Mouse (Mus musculus) liver, adult 2 months (tissue): ENCODE measurements around the gene Pitpnm1. TPM values are rescaled to one million over a fixed set of nuclear protein-coding genes. Genes with fewer than 3 reads are reported as not detected.

Experiments
- DNase-seq: peaks from one replicate; pipeline ENCODE4 v3.0.0-alpha.2; 2011; ENCODE audit warnings: low read depth, low spot score; ENCODE audit errors: extremely low read depth
- H3K27ac ChIP-seq: fragments of 200-500 bp; replicated peaks from 2 replicates; pipeline ENCODE4 v1.5.1; 2012; ENCODE audit warnings: low read depth, mild to moderate bottlenecking, control low read depth, inconsistent platforms, low read length; ENCODE audit not compliant: insufficient read depth
- H3K27me3 ChIP-seq: fragments of 200-500 bp; 2 replicates; pipeline ENCODE4 v1.6.1; 2012; ENCODE audit warnings: mild to moderate bottlenecking, moderate library complexity, low read length, inconsistent platforms; ENCODE audit not compliant: control insufficient read depth, insufficient read depth
- H3K36me3 ChIP-seq: fragments of 200-500 bp; 2 replicates; pipeline ENCODE4 v1.6.1; 2012; ENCODE audit warnings: low read length, inconsistent platforms; ENCODE audit not compliant: control insufficient read depth, insufficient read depth
- H3K4me1 ChIP-seq: fragments of 200-500 bp; 2 replicates; pipeline ENCODE4 v1.6.1; 2011; ENCODE audit warnings: low read length; ENCODE audit not compliant: control insufficient read depth, insufficient read depth
- H3K4me3 ChIP-seq: fragments of 200-500 bp; 2 replicates; pipeline ENCODE4 v1.5.1; 2011; ENCODE audit warnings: low read depth, mild to moderate bottlenecking, control low read depth, low read length, moderate library complexity; ENCODE audit not compliant: insufficient read depth
- H3K79me2 ChIP-seq: fragments of 200-500 bp; 2 replicates; pipeline ENCODE4 v1.6.1; 2012; ENCODE audit warnings: inconsistent platforms, mild to moderate bottlenecking, low read length, moderate library complexity; ENCODE audit not compliant: control insufficient read depth, insufficient read depth
- H3K9ac ChIP-seq: fragments of 200-500 bp; 2 replicates; pipeline ENCODE4 v1.6.1; 2012; ENCODE audit warnings: low read depth, mild to moderate bottlenecking, control low read depth, inconsistent platforms, low read length
- CTCF ChIP-seq: fragments of 200-500 bp; IDR thresholded peaks from 2 replicates; pipeline ENCODE4 v1.5.1; 2011; ENCODE audit warnings: low read depth, low read length, control low read depth
- POLR2A ChIP-seq: fragments of 200-500 bp; IDR thresholded peaks from 2 replicates; pipeline ENCODE4 v1.6.1; 2011; ENCODE audit warnings: low read length, control low read depth; ENCODE audit not compliant: insufficient read depth; ENCODE audit errors: extremely low read depth
- WGBS: fragments of 180-500 bp; shearing (Covaris S2); methylation state at CpG from one replicate; pipeline ENCODE4 v1.1.7; 2018; 5-methylcytosine and 5-hydroxymethylcytosine counted together
- polyA plus RNA-seq: library from polyadenylated mRNA; depleted of rRNA; stranded (reverse); fragments of >200 nt; gene quantifications from 2 replicates; pipeline ENCODE4 v1.2.3, GENCODE M21; 2012
- total RNA-seq: library from RNA; depleted of rRNA; stranded (reverse); fragments of >200 nt; gene quantifications from 2 replicates; pipeline ENCODE4 v1.2.3, GENCODE M21; 2014

Gene Pitpnm1
- total and polyA plus RNA-seq, 2 experiments: 1.7 to 14.2 TPM

DNA sequence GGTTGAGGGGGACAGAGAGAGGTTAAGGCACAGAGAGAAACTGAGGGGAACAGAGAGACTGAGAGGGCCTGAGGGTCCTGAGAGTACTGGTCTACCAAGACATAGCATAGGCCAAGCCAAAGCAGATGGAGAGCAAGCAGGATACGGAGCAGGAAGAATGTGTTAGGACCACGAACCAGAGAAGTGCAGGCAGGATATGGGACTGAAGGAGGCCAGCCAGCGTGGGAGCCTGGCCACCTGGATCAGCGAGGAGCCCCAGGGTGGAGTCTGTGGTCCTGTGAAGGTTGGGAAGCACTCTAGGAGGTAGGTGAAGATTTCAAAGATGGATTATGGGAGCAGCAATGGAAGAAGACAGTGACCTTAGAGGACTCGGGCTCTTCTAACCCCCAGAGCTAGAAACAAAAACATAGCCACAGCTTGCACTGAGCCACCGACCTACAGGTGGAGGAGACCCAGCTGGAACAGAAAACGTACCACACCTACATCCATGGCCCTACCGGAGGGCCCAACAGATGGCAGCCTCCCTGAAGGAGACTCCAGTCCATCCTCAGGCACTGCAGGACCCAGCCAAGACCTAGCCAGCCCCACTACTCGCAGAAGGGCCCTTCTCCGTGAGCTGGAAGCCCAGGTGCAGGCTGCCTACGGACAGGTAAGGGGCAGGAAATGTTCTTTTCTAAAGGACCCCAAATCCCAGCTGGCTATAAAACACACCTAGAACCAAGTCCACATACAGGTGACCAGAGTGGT lies 17.4 kb upstream of the Pitpnm1 start:
- WGBS: 92% methylated on average over 11 of the region's 11 CpGs
- Histone ChIP-seq H3K27me3 (no peaks in the 10 kb centered on the region), H3K79me2 (no peaks in the 10 kb centered on the region), H3K4me1 (peaks cover 17% of the 10 kb centered on the region; the same call in 1 of the 2 replicates), H3K36me3 (no peaks in the 10 kb centered on the region), H3K27ac (no peak overlapping the region), H3K4me3 (no peak overlapping the region), H3K9ac (no peak overlapping the region)
- TF ChIP-seq CTCF (no peak), POLR2A (no peak)
- DNase-seq: no peak

DNA sequence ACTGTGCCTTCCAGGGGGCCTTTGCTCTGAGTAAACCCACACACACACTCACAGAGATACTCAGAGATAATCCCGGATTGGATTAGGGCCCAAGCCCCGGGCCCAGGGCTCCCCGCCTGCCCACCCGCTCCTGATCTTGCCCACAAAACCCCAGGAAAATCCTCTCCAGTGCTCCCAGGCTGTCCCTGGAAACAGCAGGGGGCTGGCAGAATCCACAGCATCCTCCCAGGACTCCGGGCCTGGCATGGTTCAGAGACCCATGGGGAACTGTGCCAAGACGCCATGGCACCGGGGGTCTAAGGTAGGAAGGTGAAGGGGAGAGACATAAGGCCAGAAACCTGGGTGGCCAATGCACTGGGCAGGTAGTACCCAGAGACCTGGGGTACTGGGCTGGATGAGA lies 16.5 kb upstream of the Pitpnm1 start:
- H3K27ac ChIP-seq: no peak overlapping the region
- no peaks in the 10 kb centered on the region for H3K36me3 ChIP-seq
- H3K4me3 ChIP-seq: no peak overlapping the region
- H3K4me1 ChIP-seq: peaks cover 17% of the 10 kb centered on the region; the same call in 1 of the 2 replicates
- DNase-seq: no peak
- H3K9ac ChIP-seq: no peak overlapping the region
- H3K27me3 ChIP-seq: no peaks in the 10 kb centered on the region
- WGBS: 89% methylated on average over 7 of the region's 7 CpGs
- no peaks in the 10 kb centered on the region for H3K79me2 ChIP-seq
- no peak for TF ChIP-seq CTCF
- TF ChIP-seq POLR2A: no peak

DNA sequence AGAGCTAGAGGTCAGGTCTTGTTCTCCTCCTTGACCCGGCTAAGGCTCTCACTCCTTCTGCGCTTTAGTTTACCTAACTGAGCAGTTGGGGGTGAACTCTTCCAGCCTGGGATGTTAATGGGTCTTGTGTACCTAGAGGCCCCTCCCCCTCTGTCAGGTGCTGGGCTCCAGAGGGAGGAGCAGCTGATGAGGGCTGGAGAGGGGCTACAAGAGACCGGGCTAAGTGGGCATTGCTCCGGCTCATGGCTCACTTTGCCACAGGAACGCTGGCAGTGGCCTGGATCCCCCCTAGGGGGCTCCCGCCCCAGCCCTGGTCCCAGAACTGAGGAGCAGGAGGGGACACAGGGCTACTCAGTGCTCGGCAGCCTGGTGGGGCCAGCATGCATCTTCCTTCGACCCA lies 16.0 kb upstream of the Pitpnm1 start:
- H3K9ac ChIP-seq: no peak overlapping the region
- WGBS: 80% methylated on average over 8 of the region's 8 CpGs
- no peak overlapping the region for H3K4me3 ChIP-seq
- H3K79me2 ChIP-seq: no peaks in the 10 kb centered on the region
- peaks cover 17% of the 10 kb centered on the region; the same call in 1 of the 2 replicates for H3K4me1 ChIP-seq
- no peak for TF ChIP-seq CTCF
- H3K27me3 ChIP-seq: no peaks in the 10 kb centered on the region
- H3K36me3 ChIP-seq: no peaks in the 10 kb centered on the region
- DNase-seq: no peak
- no peak overlapping the region for H3K27ac ChIP-seq

DNA sequence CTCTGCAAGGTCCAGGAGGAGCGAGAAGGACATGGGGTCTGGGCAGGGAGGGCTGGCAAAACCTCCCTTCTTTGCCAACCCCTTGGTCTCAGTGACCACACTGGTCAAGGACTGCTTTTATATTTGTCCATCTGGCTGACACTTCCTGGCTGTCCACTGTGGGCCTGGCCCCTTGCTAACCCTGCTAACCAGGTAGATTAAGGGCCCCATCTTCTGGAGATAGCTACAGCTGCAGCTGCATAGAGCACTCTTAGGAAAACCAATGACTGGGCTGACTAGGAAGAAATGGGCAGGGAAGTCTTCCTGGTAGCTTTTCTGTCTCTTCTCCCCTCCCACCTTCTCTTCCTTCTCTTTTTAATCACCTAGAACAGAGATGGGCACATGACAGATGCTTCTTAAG lies 14.8 kb upstream of the Pitpnm1 start:
- peaks cover 14% of the 10 kb centered on the region; the same call in 1 of the 2 replicates for H3K4me1 ChIP-seq
- no peaks in the 10 kb centered on the region for H3K27me3 ChIP-seq
- 47% methylated on average over 1 of the region's 1 CpGs for WGBS
- H3K4me3 ChIP-seq: no peak overlapping the region
- peak overlapping the region; percentile 32 for H3K9ac ChIP-seq
- TF ChIP-seq POLR2A: no peak
- peak; percentile 74 for TF ChIP-seq CTCF
- H3K27ac ChIP-seq: no peak overlapping the region; the same call in 1 of the 2 replicates
- peak; percentile 77 for DNase-seq
- no peaks in the 10 kb centered on the region for H3K36me3 ChIP-seq
- no peaks in the 10 kb centered on the region for H3K79me2 ChIP-seq

DNA sequence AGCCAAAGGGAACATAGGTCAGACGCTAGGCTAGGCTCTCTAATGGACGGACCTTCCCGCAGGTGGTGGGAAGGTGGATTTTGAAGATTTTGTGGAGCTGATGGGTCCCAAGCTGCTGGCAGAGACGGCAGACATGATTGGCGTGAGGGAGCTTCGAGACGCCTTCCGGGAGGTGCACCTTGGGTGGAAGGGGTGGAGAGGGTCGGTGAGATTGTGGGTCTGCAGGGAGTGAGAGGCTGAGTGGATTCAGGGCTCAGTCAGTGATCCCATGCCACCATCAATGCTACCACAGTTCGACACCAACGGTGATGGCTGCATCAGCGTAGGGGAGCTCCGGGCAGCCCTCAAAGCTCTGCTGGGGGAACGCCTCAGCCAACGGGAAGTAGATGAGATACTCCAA lies 13.6 kb upstream of the Pitpnm1 start:
- no peaks in the 10 kb centered on the region for H3K36me3 ChIP-seq
- H3K9ac ChIP-seq: no peak overlapping the region
- H3K27ac ChIP-seq: no peak overlapping the region
- WGBS: 91% methylated on average over 15 of the region's 15 CpGs
- TF ChIP-seq POLR2A (no peak), CTCF (no peak)
- H3K27me3 ChIP-seq: no peaks in the 10 kb centered on the region
- DNase-seq: no peak
- H3K79me2 ChIP-seq: no peaks in the 10 kb centered on the region
- H3K4me1 ChIP-seq: peaks cover 8% of the 10 kb centered on the region; the same call in 1 of the 2 replicates
- no peak overlapping the region for H3K4me3 ChIP-seq

DNA sequence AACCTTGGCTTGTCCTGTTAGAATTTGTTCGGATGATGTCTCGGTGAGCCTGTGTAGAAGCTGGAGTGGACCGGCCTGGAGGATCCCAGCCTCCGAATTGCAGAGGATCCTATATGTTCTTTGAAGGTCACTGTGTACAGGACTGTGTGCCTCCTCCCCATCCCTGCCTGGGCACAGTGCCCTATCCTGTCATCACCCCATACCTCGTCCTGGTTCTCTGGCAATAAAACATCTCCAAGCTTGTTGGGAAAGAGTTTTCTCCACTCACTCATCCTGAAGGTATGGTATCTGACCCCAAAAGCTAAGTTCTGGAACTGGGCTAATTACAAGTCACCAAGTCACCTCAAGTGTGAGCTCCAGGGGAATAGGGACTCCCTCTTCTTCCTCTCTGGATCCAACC lies 12.7 kb upstream of the Pitpnm1 start:
- Histone ChIP-seq H3K9ac (no peak overlapping the region), H3K27ac (no peak overlapping the region), H3K27me3 (no peaks in the 10 kb centered on the region), H3K4me3 (no peak overlapping the region), H3K79me2 (no peaks in the 10 kb centered on the region), H3K4me1 (peaks cover 4% of the 10 kb centered on the region; the same call in 1 of the 2 replicates), H3K36me3 (no peaks in the 10 kb centered on the region)
- 76% methylated on average over 5 of the region's 5 CpGs for WGBS
- DNase-seq: no peak
- TF ChIP-seq POLR2A (no peak), CTCF (no peak)
